Mouse (Mus musculus): ENCODE results near the gene Prdm8. TPM values are rescaled to one million over a fixed set of nuclear protein-coding genes. Genes with fewer than 3 reads are reported as not detected.

Gene Prdm8
- polyA plus RNA-seq (2011; ENCODE audit: insufficient read depth, insufficient read length, low replicate concordance, missing spikeins): not detected in 2 replicates

DNA sequence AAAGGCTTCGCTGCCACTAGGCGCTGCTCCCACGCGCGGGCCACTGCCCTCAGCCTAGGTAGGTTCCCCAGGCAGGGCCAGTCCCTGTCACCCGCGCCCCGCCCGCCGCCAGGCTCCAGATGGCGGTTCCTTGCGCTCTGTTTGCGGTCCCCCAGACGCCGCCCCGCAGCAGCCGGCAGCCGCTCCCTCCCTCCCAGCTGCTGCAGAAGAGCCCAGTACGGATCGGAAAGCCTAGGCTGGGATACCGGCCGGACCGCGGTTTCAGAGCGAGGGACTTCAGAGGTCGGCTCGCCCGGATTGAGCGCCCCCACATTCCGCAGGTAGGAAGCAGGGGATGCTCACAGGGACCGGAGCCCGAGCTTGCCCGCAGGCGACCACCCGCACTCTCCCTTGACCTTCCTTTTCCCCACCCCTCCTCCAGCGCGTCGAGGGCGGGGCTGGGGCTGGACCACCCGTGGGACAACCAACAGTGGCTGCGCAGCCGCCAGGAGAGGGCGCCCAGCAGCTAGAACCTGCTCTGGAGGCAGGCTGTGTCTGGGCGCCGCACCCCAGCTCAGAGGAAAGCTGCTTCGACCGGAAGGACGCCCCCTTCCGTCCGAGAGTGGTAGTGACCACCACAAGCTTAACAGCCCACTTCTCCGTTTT, at the start of gene Prdm8:
TSS of gene Prdm8 (plus strand) at position 19 of the 645 bp plus-strand sequence.
- WGBS: 1% methylated on average over 51 of the region's 51 CpGs
- H3K4me1 ChIP-seq (ENCODE audit: control insufficient read depth, insufficient read depth, low read length): no peaks in the 10 kb centered on the region
- TF ChIP-seq CTCF (IDR thresholded peaks at IDR 0.05; ENCODE audit: control insufficient read depth, insufficient read depth, low read length) (peak; percentile 63; the same call in 1 of the 2 replicates), POLR2A (IDR thresholded peaks at IDR 0.05; ENCODE audit: borderline replicate concordance, control insufficient read depth, low read depth, low read length) (no peak)
- H3K4me3 ChIP-seq (replicated peaks; ENCODE audit: control insufficient read depth, low read depth, low read length): peak within 1 kb of the TSS; percentile 7
- H3K27ac ChIP-seq (ENCODE audit: control insufficient read depth, insufficient read depth, low read depth, low read length, poor library complexity): peak within 1 kb of the TSS; percentile 15; the same call in 1 of the 2 replicates

GRCm38 (mm10) chr5:98127074-98127473, 39.9 kb upstream of the Prdm8 start:
- WGBS: 50% methylated on average over 3 of the region's 3 CpGs
- no peak overlapping the region for H3K27ac ChIP-seq (ENCODE audit: control insufficient read depth, insufficient read depth, low read depth, low read length, poor library complexity)
- no peak for TF ChIP-seq CTCF (IDR thresholded peaks at IDR 0.05; ENCODE audit: control insufficient read depth, insufficient read depth, low read length)
- TF ChIP-seq POLR2A (IDR thresholded peaks at IDR 0.05; ENCODE audit: borderline replicate concordance, control insufficient read depth, low read depth, low read length): no peak
- no peaks in the 10 kb centered on the region for H3K4me1 ChIP-seq (ENCODE audit: control insufficient read depth, insufficient read depth, low read length)
- H3K4me3 ChIP-seq (replicated peaks; ENCODE audit: control insufficient read depth, low read depth, low read length): no peak overlapping the region

- Histone ChIP-seq H3K27ac (ENCODE audit: control insufficient read depth, insufficient read depth, low read depth, low read length, poor library complexity) (no peak overlapping the region), H3K4me1 (ENCODE audit: control insufficient read depth, insufficient read depth, low read length) (no peaks in the 10 kb centered on the region), H3K4me3 (replicated peaks; ENCODE audit: control insufficient read depth, low read depth, low read length) (no peak overlapping the region)
- TF ChIP-seq POLR2A (IDR thresholded peaks at IDR 0.05; ENCODE audit: borderline replicate concordance, control insufficient read depth, low read depth, low read length) (no peak), CTCF (IDR thresholded peaks at IDR 0.05; ENCODE audit: control insufficient read depth, insufficient read depth, low read length) (no peak)
- 78% methylated on average over 14 of the region's 14 CpGs for WGBS
These were observed 28.3 kb upstream of the Prdm8 start for GRCm38 (mm10) chr5:98138545-98139296.

DNA sequence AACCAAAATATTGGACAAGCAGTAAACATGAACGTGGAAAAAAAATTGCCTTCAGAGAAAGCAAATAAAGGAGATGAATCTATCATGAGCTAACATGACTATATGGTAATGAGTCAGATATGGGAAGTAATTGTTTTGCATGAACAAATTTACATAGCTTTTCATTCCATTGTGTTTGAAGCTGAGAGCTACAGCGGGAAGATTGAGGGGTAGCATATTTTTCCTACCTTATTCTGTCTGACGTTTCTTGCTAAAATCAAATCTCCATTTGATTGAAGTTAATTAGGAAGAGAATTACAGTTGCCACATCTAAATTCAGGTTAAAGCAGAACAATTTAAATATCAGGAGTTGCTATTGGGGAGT, 27.7 kb upstream of the Prdm8 start:
- TF ChIP-seq CTCF (IDR thresholded peaks at IDR 0.05; ENCODE audit: control insufficient read depth, insufficient read depth, low read length) (no peak), POLR2A (IDR thresholded peaks at IDR 0.05; ENCODE audit: borderline replicate concordance, control insufficient read depth, low read depth, low read length) (no peak)
- 83% methylated on average over 3 of the region's 3 CpGs for WGBS
- Histone ChIP-seq H3K4me3 (replicated peaks; ENCODE audit: control insufficient read depth, low read depth, low read length) (no peak overlapping the region), H3K27ac (ENCODE audit: control insufficient read depth, insufficient read depth, low read depth, low read length, poor library complexity) (no peak overlapping the region), H3K4me1 (ENCODE audit: control insufficient read depth, insufficient read depth, low read length) (no peaks in the 10 kb centered on the region)

DNA sequence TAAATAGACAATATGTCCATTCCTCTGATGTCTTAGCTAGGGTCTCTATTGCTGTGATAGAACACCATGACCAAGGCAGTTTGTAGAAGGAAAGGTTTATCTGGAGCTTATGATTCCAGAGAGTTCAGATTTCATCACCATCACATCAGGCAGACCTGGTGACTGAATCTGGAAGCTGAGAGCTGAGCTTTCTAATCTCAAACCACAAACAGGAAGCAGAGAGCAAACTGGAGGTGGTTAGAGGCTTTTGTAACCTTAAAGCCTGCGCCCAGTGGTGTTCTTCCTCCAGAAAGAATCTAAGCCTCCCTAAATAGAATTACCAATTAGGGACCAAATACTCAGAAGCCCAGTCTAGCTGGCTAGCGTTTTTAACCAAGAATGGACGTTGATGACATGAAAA, 20.1 kb upstream of the Prdm8 start:
- no peak overlapping the region for H3K27ac ChIP-seq (ENCODE audit: control insufficient read depth, insufficient read depth, low read depth, low read length, poor library complexity)
- no peak for TF ChIP-seq CTCF (IDR thresholded peaks at IDR 0.05; ENCODE audit: control insufficient read depth, insufficient read depth, low read length)
- TF ChIP-seq POLR2A (IDR thresholded peaks at IDR 0.05; ENCODE audit: borderline replicate concordance, control insufficient read depth, low read depth, low read length): no peak
- H3K4me3 ChIP-seq (replicated peaks; ENCODE audit: control insufficient read depth, low read depth, low read length): no peak overlapping the region
- H3K4me1 ChIP-seq (ENCODE audit: control insufficient read depth, insufficient read depth, low read length): no peaks in the 10 kb centered on the region
- 0% methylated on average over 3 of the region's 3 CpGs for WGBS

GRCm38 (mm10) chr5:98166116-98166515, 882 bp upstream of the Prdm8 start:
- TF ChIP-seq CTCF (IDR thresholded peaks at IDR 0.05; ENCODE audit: control insufficient read depth, insufficient read depth, low read length) (no peak), POLR2A (IDR thresholded peaks at IDR 0.05; ENCODE audit: borderline replicate concordance, control insufficient read depth, low read depth, low read length) (no peak)
- Histone ChIP-seq H3K4me3 (replicated peaks; ENCODE audit: control insufficient read depth, low read depth, low read length) (no peak overlapping the region), H3K27ac (ENCODE audit: control insufficient read depth, insufficient read depth, low read depth, low read length, poor library complexity) (no peak overlapping the region), H3K4me1 (ENCODE audit: control insufficient read depth, insufficient read depth, low read length) (no peaks in the 10 kb centered on the region)
- 44% methylated on average over 15 of the region's 15 CpGs for WGBS

- Histone ChIP-seq H3K27ac (ENCODE audit: control insufficient read depth, insufficient read depth, low read depth, low read length, poor library complexity) (no peak overlapping the region), H3K4me1 (ENCODE audit: control insufficient read depth, insufficient read depth, low read length) (no peaks in the 10 kb centered on the region), H3K4me3 (replicated peaks; ENCODE audit: control insufficient read depth, low read depth, low read length) (no peak overlapping the region)
- 4% methylated on average over 37 of the region's 37 CpGs for WGBS
- TF ChIP-seq POLR2A (IDR thresholded peaks at IDR 0.05; ENCODE audit: borderline replicate concordance, control insufficient read depth, low read depth, low read length) (no peak), CTCF (IDR thresholded peaks at IDR 0.05; ENCODE audit: control insufficient read depth, insufficient read depth, low read length) (no peak)
These were observed 1.6 kb downstream of the Prdm8 start for GRCm38 (mm10) chr5:98168356-98169285.
